Mouse (Mus musculus) gastrocnemius, adult 2 months (tissue): Measurements from ENCODE around the gene Foxa3. TPM values are rescaled to one million over a fixed set of nuclear protein-coding genes. Genes with fewer than 3 reads are reported as not detected.

Source experiments
- DNase-seq: peaks from one replicate; pipeline ENCODE4 v3.0.0; 2022
- H3K27ac ChIP-seq: fragments of 200-600 bp; 2 replicates; pipeline ENCODE4 v1.8.1; 2022; ENCODE audit warnings: mild to moderate bottlenecking
- H3K4me3 ChIP-seq: fragments of 200-600 bp; 2 replicates; pipeline ENCODE4 v1.8.1; 2022; ENCODE audit warnings: mild to moderate bottlenecking, moderate library complexity
- CTCF ChIP-seq: fragments of 200-600 bp; IDR thresholded peaks from 2 replicates; pipeline ENCODE4 v1.8.1; 2022; ENCODE audit warnings: antibody characterized with exemption, mild to moderate bottlenecking, moderate library complexity
- intact Hi-C: fragments of 180-260 bp; cut with DNase I; formaldehyde crosslinking; loops from one replicate; pipeline ENCODE4 v1.15.1; 2025
- total RNA-seq, 2 experiments: library from RNA; stranded (reverse); gene quantifications; 2 replicates each; pipeline ENCODE4 v1.2.3; 2021

Gene Foxa3
- total RNA-seq, 2 experiments from 2014 or later: not detected

GRCm38 (mm10) chr7:18987747-18988146 lies 35.6 kb downstream of the Foxa3 start:
- no peak overlapping the region for H3K27ac ChIP-seq
- intact Hi-C loops: no loop called here
- TF ChIP-seq CTCF: no peak
- DNase-seq: no peak
- no peak overlapping the region for H3K4me3 ChIP-seq

GRCm38 (mm10) chr7:18987100-18987499 lies 36.2 kb downstream of the Foxa3 start, which contains the start of gene Nanos2:
Gene Nanos2 (plus strand): TSS chr7:18987400.
- Histone ChIP-seq H3K27ac (no peak within 1 kb of the TSS), H3K4me3 (no peak within 1 kb of the TSS)
- DNase-seq: no peak
- intact Hi-C loops: no loop called here
- TF ChIP-seq CTCF: no peak

GRCm38 (mm10) chr7:18986503-18986902 lies 36.8 kb downstream of the Foxa3 start:
- no peak overlapping the region for H3K4me3 ChIP-seq
- H3K27ac ChIP-seq: no peak overlapping the region
- TF ChIP-seq CTCF: no peak
- DNase-seq: no peak
- intact Hi-C loops: no loop called here

- no peak for TF ChIP-seq CTCF
- Histone ChIP-seq H3K4me3 (no peak overlapping the region), H3K27ac (no peak overlapping the region)
- no peak for DNase-seq
- intact Hi-C loops: no loop called here
Observed at GRCm38 (mm10) chr7:18978381-18978780, 45.0 kb downstream of the Foxa3 start.

GRCm38 (mm10) chr7:18970956-18971355 lies 52.4 kb downstream of the Foxa3 start:
- no peak for DNase-seq
- peak; percentile 11; the same call in 1 of the 2 replicates for TF ChIP-seq CTCF
- intact Hi-C loops: no loop called here
- Histone ChIP-seq H3K27ac (no peak overlapping the region), H3K4me3 (no peak overlapping the region)

- no peak overlapping the region for H3K4me3 ChIP-seq
- DNase-seq: no peak
- TF ChIP-seq CTCF: no peak
- no peak overlapping the region for H3K27ac ChIP-seq
- intact Hi-C loops: no loop called here
Observed at GRCm38 (mm10) chr7:18967603-18968002, 55.7 kb downstream of the Foxa3 start.

- H3K4me3 ChIP-seq: no peak overlapping the region
- no peak for DNase-seq
- no peak for TF ChIP-seq CTCF
- H3K27ac ChIP-seq: no peak overlapping the region
- intact Hi-C loops: no loop called here
Observed at GRCm38 (mm10) chr7:18965312-18965711, 58.0 kb downstream of the Foxa3 start.

GRCm38 (mm10) chr7:18963294-18963843 lies 60.0 kb downstream of the Foxa3 start:
- DNase-seq: no peak
- Histone ChIP-seq H3K4me3 (no peak overlapping the region), H3K27ac (no peak overlapping the region)
- TF ChIP-seq CTCF: no peak
- intact Hi-C loops: no loop called here

Other genes starting within 250 kb of the Foxa3 start
- not detected for gene Psg19, start 225.0 kb downstream of the Foxa3 start, total RNA-seq
- not detected for gene Psg17, start 201.9 kb downstream of the Foxa3 start, total RNA-seq
- gene Mill2, start 183.6 kb downstream of the Foxa3 start, total RNA-seq: 1 to 10 TPM; 2.4 to 4.0 TPM
- gene Pglyrp1, start 152.2 kb downstream of the Foxa3 start, total RNA-seq: not detected
- gene Ccdc61, start 113.1 kb downstream of the Foxa3 start, total RNA-seq: 1 to 10 TPM; 4.1 to 5.6 TPM
- gene Nova2, start 97.7 kb downstream of the Foxa3 start, total RNA-seq: 1 to 10 TPM; 1.6 to 2.1 TPM
- not detected for gene Nanos2, start 36.1 kb downstream of the Foxa3 start, total RNA-seq
- gene Mypop, start 32.3 kb downstream of the Foxa3 start, total RNA-seq: 1 to 10 TPM; 6.3 to 6.7 TPM
- 10 to 100 TPM; 18.2 to 20.5 TPM for gene Irf2bp1, start 19.5 kb downstream of the Foxa3 start, total RNA-seq
- gene Sympk, start 839 bp upstream of the Foxa3 start, total RNA-seq: 10 to 100 TPM; 70.9 to 81.5 TPM
- gene Rsph6a, start 31.2 kb upstream of the Foxa3 start, total RNA-seq: not detected
- gene Dmwd, start 52.7 kb upstream of the Foxa3 start, total RNA-seq: 10 to 100 TPM; 31.9 to 32.1 TPM
- 100 to 1,000 TPM; 265 to 336 TPM for gene Dmpk, start 60.3 kb upstream of the Foxa3 start, total RNA-seq
- 1 to 10 TPM in 1 of 2 experiments, under 1 TPM in 1; 0.89 to 2.3 TPM for gene Six5, start 71.1 kb upstream of the Foxa3 start, total RNA-seq
- gene Gm4969, start 94.8 kb upstream of the Foxa3 start, total RNA-seq: not detected
- gene Fbxo46, start 96.3 kb upstream of the Foxa3 start, total RNA-seq: 1 to 10 TPM; 2.3 to 3.0 TPM
- 1 to 10 TPM; 2.0 TPM for gene Qpctl, start 125.8 kb upstream of the Foxa3 start, total RNA-seq
- gene Snrpd2, start 126.2 kb upstream of the Foxa3 start, total RNA-seq: 10 to 100 TPM; 49.7 to 58.0 TPM
- gene Gipr, start 142.6 kb upstream of the Foxa3 start, total RNA-seq: not detected
- gene Eml2, start 152.9 kb upstream of the Foxa3 start, total RNA-seq: 10 to 100 TPM in 1 of 2 experiments, 1 to 10 TPM in 1; 9.5 to 10.5 TPM
- gene Gpr4, start 189.0 kb upstream of the Foxa3 start, total RNA-seq: 1 to 10 TPM; 1.9 to 2.9 TPM
- 10 to 100 TPM; 41.9 to 52.4 TPM for gene Opa3, start 204.8 kb upstream of the Foxa3 start, total RNA-seq
- 10 to 100 TPM; 13.6 to 17.3 TPM for gene Vasp, start 248.3 kb upstream of the Foxa3 start, total RNA-seq